Comparison of ENCODE assay signal across 28 mouse cellular contexts in genomic region chr19:53739570-53740266, GRCm38 (mm10).
A peak's percentile ranks its signal among the peaks of the same experiment; 100 is the strongest.
DNase-seq lines count a peak whose midpoint lies in the region; ATAC-seq and TF ChIP-seq lines count a peak whose summit lies in the region.
"Had no signal": no experiment of that assay in that cellular context is flagged by ENCODE, and none has a peak within 500 bp of the region (broad histone marks: within the 10 kb centered on the region; RNA-seq: fewer than 3 reads in every experiment).

No protein-coding gene starts in this region.

- intact Hi-C loops in heart, postnatal 10 days (cut with DNase I) = no loop called here
- intact Hi-C loops in heart, postnatal 36 days (cut with DNase I) = no loop called here

- H3K4me2 ChIP-seq in heart, embryonic 15.5 days = no peak overlapping the region
- peak overlapping the region; percentile 73 for H3K4me2 ChIP-seq in myocyte (ENCODE audit: low read depth)
- H3K4me2 ChIP-seq: embryonic facial prominence, embryonic 12.5 days; forebrain, embryonic 15.5 days; hindbrain, embryonic 12.5 days; liver, embryonic 15.5 days; lung, embryonic 15.5 days; midbrain, embryonic 11.5 days; neural tube, embryonic 12.5 days; stomach, embryonic 15.5 days had no signal

- no peak for TF ChIP-seq POLR2A in embryonic fibroblast, embryonic 13.5 days (IDR thresholded peaks at IDR 0.05; ENCODE audit: low read depth, low read length)
- TF ChIP-seq POLR2A in myocyte (IDR thresholded peaks at IDR 0.05; ENCODE audit: insufficient read length, low read depth) = no peak

- H3K79me2 ChIP-seq in myocyte (ENCODE audit: control insufficient read depth, insufficient read depth) = peaks cover 52% of the 10 kb centered on the region

- ATAC-seq in heart, embryonic 15.5 days (replicated peaks; ENCODE audit: insufficient number of reproducible peaks, insufficient read depth, low FRiP score, low read depth) = no peak
- ATAC-seq: forebrain, embryonic 15.5 days; intestine, postnatal 0 days; midbrain, embryonic 16.5 days; Patski had no signal

- no peak overlapping the region for H3ac ChIP-seq in myocyte (ENCODE audit: control insufficient read depth, insufficient read length)

- H3K9ac ChIP-seq in heart, embryonic 15.5 days = no peak overlapping the region
- H3K9ac ChIP-seq: embryonic facial prominence, embryonic 12.5 days; forebrain, embryonic 15.5 days; hindbrain, embryonic 12.5 days; limb, embryonic 12.5 days; liver, embryonic 15.5 days; lung, embryonic 15.5 days; neural tube, embryonic 12.5 days; stomach, embryonic 15.5 days had no signal

- peak overlapping the region; percentile 44; the same call in 1 of the 2 replicates for H3K27ac ChIP-seq in heart, embryonic 10.5 days
- peak overlapping the region; percentile 29 for H3K27ac ChIP-seq in heart, embryonic 15.5 days
- H3K27ac ChIP-seq in embryonic fibroblast, embryonic 13.5 days (ENCODE audit: insufficient read depth, low read length) = peak overlapping the region; percentile 52; the same call in 1 of the 2 replicates
- H3K27ac ChIP-seq: embryonic facial prominence, embryonic 12.5 days; forebrain, embryonic 15.5 days; hindbrain, embryonic 12.5 days; liver, embryonic 15.5 days; lung, embryonic 15.5 days; neural tube, embryonic 12.5 days; stomach, embryonic 15.5 days had no signal

- TF ChIP-seq CTCF in embryonic fibroblast, embryonic 13.5 days (IDR thresholded peaks at IDR 0.05; ENCODE audit: borderline replicate concordance, insufficient read depth, low read length) = no peak

- no peaks in the 10 kb centered on the region for H3K27me3 ChIP-seq in heart, embryonic 10.5 days (ENCODE audit: insufficient read depth, poor library complexity, severe bottlenecking)
- H3K27me3 ChIP-seq in heart, embryonic 15.5 days = no peaks in the 10 kb centered on the region
- no peaks in the 10 kb centered on the region for H3K27me3 ChIP-seq in myocyte (ENCODE audit: control insufficient read depth, insufficient read depth, insufficient read length)
- H3K27me3 ChIP-seq: embryonic facial prominence, embryonic 12.5 days; forebrain, embryonic 15.5 days; hindbrain, embryonic 12.5 days; limb, embryonic 12.5 days; liver, embryonic 15.5 days; lung, embryonic 15.5 days; neural tube, embryonic 12.5 days; Patski; stomach, embryonic 15.5 days had no signal

- no peak overlapping the region for H3K4me3 ChIP-seq in heart, embryonic 10.5 days
- H3K4me3 ChIP-seq in heart, embryonic 15.5 days = no peak overlapping the region
- H3K4me3 ChIP-seq in embryonic fibroblast, embryonic 13.5 days (ENCODE audit: insufficient read depth, low read length) = no peak overlapping the region
- no peak overlapping the region for H3K4me3 ChIP-seq in myocyte
- H3K4me3 ChIP-seq: embryonic facial prominence, embryonic 12.5 days; forebrain, embryonic 10.5 days; forebrain, embryonic 15.5 days; hindbrain, embryonic 12.5 days; limb, embryonic 12.5 days; liver, embryonic 15.5 days; lung, embryonic 15.5 days; neural tube, embryonic 12.5 days; stomach, embryonic 15.5 days had no signal

- H3K9me3 ChIP-seq in heart, embryonic 10.5 days = no peaks in the 10 kb centered on the region
- no peaks in the 10 kb centered on the region for H3K9me3 ChIP-seq in heart, embryonic 15.5 days (replicated peaks)
- H3K9me3 ChIP-seq: embryonic facial prominence, embryonic 12.5 days; forebrain, embryonic 10.5 days; forebrain, embryonic 15.5 days; G1E; hindbrain, embryonic 12.5 days; limb, embryonic 12.5 days; liver, embryonic 15.5 days; lung, embryonic 15.5 days; neural tube, embryonic 12.5 days; stomach, embryonic 15.5 days had no signal

- H3K4me1 ChIP-seq in heart, embryonic 10.5 days = peaks cover 28% of the 10 kb centered on the region
- peaks cover 38% of the 10 kb centered on the region for H3K4me1 ChIP-seq in heart, embryonic 15.5 days (replicated peaks)
- no peaks in the 10 kb centered on the region; the same call in 1 of the 2 replicates for H3K4me1 ChIP-seq in embryonic fibroblast, embryonic 13.5 days (ENCODE audit: control insufficient read depth, insufficient read depth, low read length)
- H3K4me1 ChIP-seq: forebrain, embryonic 15.5 days; hindbrain, embryonic 12.5 days; liver, embryonic 15.5 days; lung, embryonic 15.5 days; neural tube, embryonic 12.5 days; stomach, embryonic 15.5 days had no signal

- no peak for DNase-seq in heart, embryonic 10.5 days (ENCODE audit: low spot score)
- no peak for DNase-seq in heart, postnatal 10 days
- no peak for DNase-seq in heart, postnatal 36 days
- no peak for DNase-seq in frontal cortex, postnatal 14 days (ENCODE audit: low spot score in 2 of 2)
- DNase-seq in urinary bladder, postnatal 10 days (ENCODE audit: low spot score) = no peak
- DNase-seq: adrenal gland, postnatal 10 days; cerebellum, adult 8-10 months; gastrocnemius, postnatal 10 days; kidney, adult 9 months; kidney, postnatal 10 days; lung, postnatal 36 days had no signal

- WGBS in heart, embryonic 10.5 days = 55% methylated on average over 8 of the region's 8 CpGs
- WGBS in heart, embryonic 15.5 days = 41% methylated on average over 8 of the region's 8 CpGs

- H3K36me3 ChIP-seq in heart, embryonic 10.5 days = peaks cover 3% of the 10 kb centered on the region; the same call in 1 of the 2 replicates
- no peaks in the 10 kb centered on the region for H3K36me3 ChIP-seq in heart, embryonic 15.5 days
- no peaks in the 10 kb centered on the region for H3K36me3 ChIP-seq in myocyte (ENCODE audit: control insufficient read depth, insufficient read depth)
- H3K36me3 ChIP-seq: embryonic facial prominence, embryonic 12.5 days; forebrain, embryonic 10.5 days; forebrain, embryonic 15.5 days; G1E; hindbrain, embryonic 12.5 days; limb, embryonic 12.5 days; liver, embryonic 15.5 days; lung, embryonic 15.5 days; neural tube, embryonic 12.5 days; stomach, embryonic 15.5 days had no signal

TF ChIP-seq in myocyte, 11 proteins besides CTCF, POLR2A, EP300 and RAD21:
- TF ChIP-seq TCF12 (IDR thresholded peaks at IDR 0.05; ENCODE audit: insufficient read depth, poor library complexity, severe bottlenecking) (peak; percentile 26), MYOG (IDR thresholded peaks at IDR 0.05; ENCODE audit: control insufficient read depth in 1 of 3, insufficient read depth in 1 of 3, insufficient read length in 2 of 3, low read depth in 2 of 3) (peak in 1 of 3 experiments; percentile 39), SRF (IDR thresholded peaks at IDR 0.05; ENCODE audit: control insufficient read depth, insufficient read length, low read depth) (no peak), USF1 (IDR thresholded peaks at IDR 0.05; ENCODE audit: low read depth) (no peak), REST (IDR thresholded peaks at IDR 0.05; ENCODE audit: insufficient read depth, insufficient read length) (no peak), MYOD1 (IDR thresholded peaks at IDR 0.05; ENCODE audit: control insufficient read depth in 1 of 3, insufficient read length in 2 of 3, low read depth in 2 of 3) (peak; percentile 58 to 94 (median 89))
